Mouse (Mus musculus): ENCODE results near the gene Clec2h.

- TF ChIP-seq EP300 (IDR thresholded peaks at IDR 0.05; ENCODE audit: insufficient read depth, low read depth, low read length) = no peak
- no peak for TF ChIP-seq CTCF (IDR thresholded peaks at IDR 0.05; ENCODE audit: low read depth, low read length)
Measured at GRCm38 (mm10) chr6:128624425-128624824, 37.8 kb upstream of the Clec2h start.
